Mouse (Mus musculus) urinary bladder, postnatal 0 days (tissue): ENCODE data around the gene Gtf2h1. TPM values are rescaled to one million over a fixed set of nuclear protein-coding genes. Genes with fewer than 3 reads are reported as not detected.

Source experiments
- polyA plus RNA-seq: library from polyadenylated mRNA; unstranded; fragments of >200 nt; fragmentation: Nextera tagmentation; extraction: Ambion mirVana; gene quantifications from 2 replicates; pipeline ENCODE4 v1.2.1, GENCODE M21; 2015

The Gtf2h1 gene
- 35.1 and 38.9 TPM in 2 replicates for polyA plus RNA-seq

GRCm38 (mm10) chr7:46795287-46796205, at the start of gene Gtf2h1, which contains the start of gene Hps5:
Gtf2h1 (plus strand) TSS chr7:46796103.
Hps5 (minus strand) TSS chr7:46796064.

DNA sequence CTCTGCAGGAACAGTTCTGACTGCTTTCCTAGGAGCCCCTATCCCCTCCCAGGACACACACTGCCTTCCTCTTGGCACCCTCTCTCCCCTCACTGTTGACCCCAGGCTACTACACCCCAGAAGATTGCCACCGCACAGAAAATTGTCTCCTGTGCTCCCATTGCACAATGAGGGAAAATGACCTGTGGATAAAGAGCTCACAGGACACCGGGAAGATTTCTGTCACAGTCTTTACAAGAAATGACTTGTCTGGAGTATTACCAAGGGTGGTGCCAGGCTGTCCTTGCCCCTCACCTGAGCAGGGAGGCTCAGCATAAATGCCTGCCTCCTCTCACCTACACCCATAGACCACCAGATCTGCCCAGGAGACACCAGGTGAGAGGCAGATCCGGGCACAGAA, 44.4 kb upstream of the Gtf2h1 start, which contains the start of gene Saa2:
TSS of gene Saa2 (plus strand) at position 301 of the 400 bp plus-strand sequence.

DNA sequence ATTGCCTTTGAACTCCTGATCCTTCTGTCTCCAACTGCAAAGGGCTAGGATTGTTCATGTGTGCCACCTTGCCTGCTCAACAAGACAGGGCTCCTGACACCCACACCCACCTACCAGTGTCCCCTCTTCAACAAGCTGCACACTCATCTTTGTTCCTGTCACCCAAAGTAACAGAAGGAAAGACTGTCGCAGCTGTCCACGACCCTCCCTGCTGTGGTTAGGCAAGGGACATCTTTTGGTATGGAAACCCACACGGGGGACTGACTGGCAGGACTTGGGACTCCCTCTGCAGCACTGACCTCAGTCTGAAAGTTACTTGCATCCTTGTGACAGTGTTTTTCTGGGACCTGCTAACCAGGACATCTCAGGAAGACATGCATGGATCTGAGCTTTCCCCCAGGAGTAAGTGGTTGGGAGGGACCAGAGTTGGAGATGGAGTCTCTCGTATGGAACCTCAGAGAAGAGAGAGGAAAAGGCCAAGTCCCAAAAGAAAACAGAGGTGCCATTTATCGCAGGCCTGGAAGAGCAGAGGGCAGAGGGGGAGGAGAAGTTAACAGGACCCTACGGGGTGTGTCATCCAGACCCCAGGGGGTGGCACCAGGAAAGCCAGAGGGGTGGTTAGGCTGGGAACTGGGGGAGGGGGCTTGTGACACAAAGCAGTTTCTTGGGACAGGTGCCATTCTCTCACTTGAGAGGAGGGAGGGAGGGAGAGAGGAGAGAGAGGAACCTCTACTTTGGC, 45.1 kb downstream of the Gtf2h1 start, which contains the start of gene Ldha:
TSS of gene Ldha (plus strand) at position 689 of the 739 bp plus-strand sequence.

GRCm38 (mm10) chr7:46860996-46861395, 65.1 kb downstream of the Gtf2h1 start, which contains the start of gene Ldhc:
Ldhc (plus strand) TSS chr7:46861203.

Other genes starting within 250 kb of the Gtf2h1 start
- 9.1 and 9.7 TPM in 2 replicates for gene Sergef, start 156.3 kb upstream of the Gtf2h1 start, polyA plus RNA-seq
- gene Tph1, start 123.6 kb upstream of the Gtf2h1 start, polyA plus RNA-seq: 1.3 and 8.3 TPM in 2 replicates
- 11.8 and 13.0 TPM in 2 replicates for gene Saal1, start 85.4 kb upstream of the Gtf2h1 start, polyA plus RNA-seq
- gene Saa3, start 80.4 kb upstream of the Gtf2h1 start, polyA plus RNA-seq: 3.6 and 49.8 TPM in 2 replicates
- gene Saa4, start 63.5 kb upstream of the Gtf2h1 start, polyA plus RNA-seq: not detected in 2 replicates
- not detected in 2 replicates for gene Saa1, start 53.1 kb upstream of the Gtf2h1 start, polyA plus RNA-seq
- not detected in 2 replicates for gene Saa2, start 44.3 kb upstream of the Gtf2h1 start, polyA plus RNA-seq
- 6.7 and 7.4 TPM in 2 replicates for gene Hps5, start within 50 bp of the Gtf2h1 start, polyA plus RNA-seq
- 1,169 and 1,232 TPM in 2 replicates for gene Ldha, start 45.4 kb downstream of the Gtf2h1 start, polyA plus RNA-seq
- gene Ldhc, start 65.1 kb downstream of the Gtf2h1 start, polyA plus RNA-seq: not detected in 2 replicates
- 95.5 and 110 TPM in 2 replicates for gene Tsg101, start 123.9 kb downstream of the Gtf2h1 start, polyA plus RNA-seq
- 6.6 and 7.9 TPM in 2 replicates for gene Uevld, start 162.4 kb downstream of the Gtf2h1 start, polyA plus RNA-seq
- gene Gm9999, start 187.5 kb downstream of the Gtf2h1 start, polyA plus RNA-seq: not detected in 2 replicates
- 11.7 and 13.7 TPM in 2 replicates for gene Spty2d1, start 212.3 kb downstream of the Gtf2h1 start, polyA plus RNA-seq